Mouse (Mus musculus): ENCODE results near the gene Mcrip2.

GRCm38 (mm10) chr17:25879261-25879660 is 10.7 kb upstream of the Mcrip2 start:
- TF ChIP-seq CTCF (IDR thresholded peaks at IDR 0.05; ENCODE audit: extremely low read depth, insufficient read depth, insufficient read length, insufficient replicate concordance) (peak; percentile 7; the same call in 1 of the 2 replicates), POLR2A (IDR thresholded peaks at IDR 0.05; ENCODE audit: low read depth, low read length) (no peak)

Data from spleen, adult 2 months (tissue).